Mouse (Mus musculus): ENCODE results near the gene Lgalsl.

- no peak for TF ChIP-seq GATA1 (IDR thresholded peaks at IDR 0.05; ENCODE audit: low read length)
- TF ChIP-seq TAL1 (IDR thresholded peaks at IDR 0.05; ENCODE audit: low read length), result no peak
Observed at GRCm38 (mm10) chr11:20829056-20829686, 1.7 kb downstream of the Lgalsl start.
